Mouse (Mus musculus): ENCODE data around the gene Ppp5c.

The Ppp5c gene

DNA sequence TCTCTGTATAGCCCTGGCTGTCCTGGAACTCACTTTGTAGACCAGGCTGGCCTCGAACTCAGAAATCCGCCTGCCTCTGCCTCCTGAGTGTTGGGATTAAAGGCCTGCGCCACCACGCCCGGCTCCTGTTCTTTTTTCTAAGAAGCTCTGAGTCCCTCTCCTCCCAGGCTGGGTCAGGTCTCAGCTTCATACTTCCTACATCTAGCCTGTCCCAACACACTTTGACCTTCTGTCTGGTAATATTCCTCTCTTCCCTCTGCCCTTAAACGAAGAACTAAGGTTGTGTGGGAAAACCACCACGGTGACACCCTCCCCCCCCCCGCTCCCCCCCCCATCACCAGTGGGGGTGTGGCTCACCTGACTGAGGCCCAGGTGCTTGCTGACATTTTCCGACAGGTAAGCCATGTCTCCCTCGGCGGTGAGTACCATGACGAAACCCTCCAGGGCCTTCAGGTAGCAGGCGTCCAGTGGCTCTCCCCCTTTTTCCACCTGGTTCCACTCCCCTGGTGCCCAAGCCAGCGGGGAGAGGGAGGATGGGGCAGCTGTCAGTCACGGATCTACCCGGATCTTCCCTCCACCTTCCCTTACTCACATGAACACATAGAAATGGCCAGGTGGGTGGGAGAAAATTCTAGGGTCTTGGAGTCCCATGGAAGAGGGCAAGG, 26.7 kb upstream of the Ppp5c start:
- no peak for DNase-seq (ENCODE audit: extremely low read depth, low read depth)

DNA sequence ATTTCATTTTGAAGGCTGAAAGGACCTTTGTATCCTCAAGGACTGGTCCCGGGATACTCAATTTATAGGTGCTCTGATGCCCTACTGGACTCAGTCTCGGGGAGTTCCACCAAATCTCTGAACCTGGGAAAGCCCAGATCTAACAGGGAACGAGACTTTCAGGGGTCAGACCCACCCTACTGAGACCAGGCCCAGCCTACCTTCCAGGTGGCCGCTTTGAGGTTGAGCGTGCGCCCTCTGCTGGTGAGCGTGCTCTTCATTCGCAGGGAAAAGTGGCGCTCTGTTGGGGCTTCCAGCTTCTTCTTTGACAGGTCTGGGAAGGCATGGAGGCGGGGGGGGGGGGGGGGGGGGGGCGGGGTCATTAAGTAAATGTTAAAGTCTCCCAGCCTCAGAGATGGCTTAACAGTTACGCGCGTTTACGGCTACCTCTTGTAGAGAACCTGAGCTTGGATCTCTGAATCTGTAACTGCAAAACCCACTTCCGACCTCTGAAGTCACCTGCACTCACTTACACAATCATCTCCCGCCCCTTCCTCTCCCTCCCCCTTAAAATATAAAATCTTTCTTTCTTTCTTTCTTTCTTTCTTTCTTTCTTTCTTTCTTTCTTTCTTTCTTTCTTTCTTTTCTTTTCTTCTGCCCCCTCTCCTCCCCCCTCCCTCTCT, 23.3 kb upstream of the Ppp5c start:
- DNase-seq (ENCODE audit: extremely low read depth, low read depth) = no peak

GRCm38 (mm10) chr7:17050491-17050890, 22.8 kb upstream of the Ppp5c start:
- no peak for DNase-seq (ENCODE audit: extremely low read depth, low read depth)

GRCm38 (mm10) chr7:17048431-17049190, 20.9 kb upstream of the Ppp5c start:
- DNase-seq (ENCODE audit: extremely low read depth, low read depth) = no peak

DNA sequence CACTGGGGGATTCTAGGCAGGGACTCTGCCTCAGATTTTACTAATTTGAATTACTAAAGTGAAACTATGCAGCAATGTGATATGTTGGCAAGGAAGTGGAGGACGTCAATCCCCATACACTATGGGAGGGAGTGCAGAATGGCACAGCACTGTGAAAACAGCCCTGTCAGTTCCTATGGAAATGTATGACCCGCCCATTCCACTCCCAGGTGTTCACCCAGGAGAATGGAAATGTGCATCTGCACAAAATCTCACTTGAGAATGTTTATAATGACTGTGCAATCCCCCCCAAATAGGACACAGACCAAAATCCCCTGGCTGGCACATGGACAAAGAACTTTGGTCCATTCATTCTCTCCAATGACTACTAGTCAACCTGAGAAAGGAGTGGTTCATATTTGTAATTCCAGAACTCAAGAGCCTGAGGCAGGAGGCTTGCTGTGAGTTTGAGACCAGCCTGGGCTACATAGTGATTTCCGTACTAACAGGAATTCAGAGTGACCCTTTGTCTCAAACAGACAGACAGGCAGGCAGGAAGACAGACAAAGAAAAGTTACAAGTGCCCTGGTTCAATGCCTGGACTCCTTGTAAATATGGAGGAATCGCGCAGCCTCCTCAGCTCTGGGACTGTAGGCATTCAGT, 19.4 kb upstream of the Ppp5c start:
- DNase-seq (ENCODE audit: extremely low read depth, low read depth) = no peak

- DNase-seq (ENCODE audit: extremely low read depth, low read depth) = no peak
Observed at GRCm38 (mm10) chr7:17045743-17046142, 18.0 kb upstream of the Ppp5c start.

GRCm38 (mm10) chr7:17039373-17039772, 11.6 kb upstream of the Ppp5c start:
- no peak for DNase-seq (ENCODE audit: extremely low read depth, low read depth)

- no peak for DNase-seq (ENCODE audit: extremely low read depth, low read depth)
Observed at GRCm38 (mm10) chr7:17038018-17038695, 10.4 kb upstream of the Ppp5c start.

DNA sequence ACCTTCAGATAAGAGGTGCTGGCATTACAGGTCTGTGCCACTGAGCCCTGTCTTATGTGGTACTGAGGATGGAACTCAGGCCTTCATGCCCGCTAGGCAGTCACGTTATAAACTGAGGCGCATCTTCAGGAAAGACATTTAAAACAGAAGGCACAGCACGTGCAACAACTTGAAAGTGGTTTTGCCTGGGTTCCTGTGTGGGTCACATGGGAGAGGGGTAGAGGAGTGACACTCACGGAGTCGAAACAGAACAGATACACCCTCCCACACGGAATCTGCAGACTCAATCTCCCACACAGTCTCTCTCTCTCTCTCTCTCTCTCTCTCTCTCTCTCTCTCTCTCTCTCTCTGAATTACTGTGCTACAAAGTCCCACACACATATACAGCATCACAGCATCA, 2.5 kb upstream of the Ppp5c start:
- no peak for DNase-seq (ENCODE audit: extremely low read depth, low read depth)

- DNase-seq (ENCODE audit: extremely low read depth, low read depth) = no peak
Observed at GRCm38 (mm10) chr7:17028923-17029322, 1.2 kb upstream of the Ppp5c start.

- DNase-seq (ENCODE audit: extremely low read depth, low read depth) = peak; percentile 76
Observed at GRCm38 (mm10) chr7:17026710-17027587, 775 bp downstream of the Ppp5c start.

DNA sequence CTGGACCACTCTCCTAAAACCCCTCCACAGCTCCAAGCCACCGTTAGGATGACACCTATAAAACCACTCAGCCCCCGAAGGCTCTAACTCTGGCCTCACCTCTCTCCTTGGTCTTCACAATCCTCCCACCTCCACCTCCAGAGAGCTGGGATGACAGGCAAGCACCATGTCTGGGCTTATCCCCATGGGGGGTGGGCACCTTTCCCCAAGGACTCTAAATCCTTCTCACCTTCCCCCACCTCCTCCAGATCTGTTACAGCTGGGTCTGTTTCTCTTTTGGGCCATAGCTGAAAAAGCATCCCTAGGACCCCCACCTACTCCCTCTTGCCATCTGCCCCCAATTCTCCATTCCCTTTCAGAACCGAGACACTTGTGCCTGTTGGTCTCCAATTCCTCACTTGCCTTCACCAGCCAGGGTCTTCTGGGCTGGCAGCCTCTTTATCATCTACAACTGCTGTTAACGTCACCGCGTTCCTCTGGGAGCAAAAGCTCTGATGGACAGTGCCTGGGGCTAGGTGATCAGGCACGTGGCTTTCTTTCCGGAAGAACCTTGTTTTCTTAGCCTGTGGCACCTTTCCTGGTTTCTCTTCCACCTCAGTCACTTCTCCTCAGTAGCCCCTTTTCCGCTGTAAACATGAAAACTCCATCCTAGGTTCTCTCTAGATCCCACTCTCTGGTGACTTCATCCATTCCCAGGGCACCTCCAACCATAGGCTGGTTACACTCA, 1.7 kb downstream of the Ppp5c start:
- DNase-seq (ENCODE audit: extremely low read depth, low read depth) = no peak

- no peak for DNase-seq (ENCODE audit: extremely low read depth, low read depth)
Observed at GRCm38 (mm10) chr7:17025505-17025894, 2.2 kb downstream of the Ppp5c start.

- no peak for DNase-seq (ENCODE audit: extremely low read depth, low read depth)
Observed at GRCm38 (mm10) chr7:17024814-17025504, 2.8 kb downstream of the Ppp5c start.

GRCm38 (mm10) chr7:17024141-17024540, 3.6 kb downstream of the Ppp5c start:
- no peak for DNase-seq (ENCODE audit: extremely low read depth, low read depth)

DNA sequence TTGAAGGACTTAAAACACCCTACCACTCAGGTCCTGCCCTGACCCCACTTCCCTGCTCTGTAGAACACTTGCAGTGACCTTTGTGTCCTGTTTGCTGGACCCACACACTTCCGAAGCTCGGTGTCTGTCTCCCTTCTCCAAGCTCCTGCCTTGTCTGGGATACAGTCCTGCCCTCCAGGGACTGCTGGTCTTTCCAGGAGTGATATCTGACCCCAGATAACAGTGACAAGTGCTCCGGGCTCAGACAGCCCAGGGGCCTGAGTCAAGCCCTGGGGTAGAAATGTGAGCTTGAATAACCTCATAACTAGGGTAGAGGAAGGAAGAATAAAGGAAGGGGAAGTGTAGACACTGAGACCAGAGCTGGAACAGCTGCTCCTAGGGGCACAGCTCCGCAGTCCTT, 4.0 kb downstream of the Ppp5c start:
- no peak for DNase-seq (ENCODE audit: extremely low read depth, low read depth)

GRCm38 (mm10) chr7:17022176-17022575, 5.5 kb downstream of the Ppp5c start:
- no peak for DNase-seq (ENCODE audit: extremely low read depth, low read depth)

GRCm38 (mm10) chr7:17019426-17020166, 8.1 kb downstream of the Ppp5c start:
- no peak for DNase-seq (ENCODE audit: extremely low read depth, low read depth)

Measured in MEL-GATA-1-ER (cell line).